ENCODE assay signal across 32 mouse cellular contexts in genomic region chr3:98443924-98444323, GRCm38 (mm10). TPM values are rescaled to one million over a fixed set of nuclear protein-coding genes. Genes with fewer than 3 reads are reported as not detected.
"Had no signal": no experiment of that assay in that cellular context is flagged by ENCODE, and none has a peak within 500 bp of the region (broad histone marks: within the 10 kb centered on the region; RNA-seq: fewer than 3 reads in every experiment).

No protein-coding gene starts in this region.

RNA-seq across cellular contexts. Expression of gene Gm4450, which starts 13.0 kb away (rescaled TPM):
- total RNA-seq: heart, postnatal 10 days; heart, postnatal 14 days; heart, postnatal 25 days; heart, postnatal 36 days; heart, postnatal 4 days; hindbrain, postnatal 0 days; layer of hippocampus, adult 18-20 months; layer of hippocampus, adult 2 months; layer of hippocampus, adult 8-10 months; layer of hippocampus, postnatal 10 days; layer of hippocampus, postnatal 14 days; layer of hippocampus, postnatal 25 days; layer of hippocampus, postnatal 36 days; left cerebral cortex, adult 18-20 months; left cerebral cortex, adult 2 months had no signal
- polyA plus RNA-seq: heart, embryonic 11.5 days; heart, embryonic 12.5 days; heart, embryonic 13.5 days; heart, embryonic 14.5 days; heart, embryonic 15.5 days; heart, embryonic 16.5 days; heart, postnatal 0 days; hindbrain, embryonic 10.5 days; hindbrain, embryonic 11.5 days; hindbrain, embryonic 12.5 days; hindbrain, embryonic 15.5 days; hindbrain, postnatal 0 days; inflammation-experienced regulatory T-cells, adult 6 months; intestine, embryonic 14.5 days; intestine, embryonic 15.5 days; intestine, embryonic 16.5 days; intestine, postnatal 0 days; large intestine, adult 2 months had no signal
